Mouse (Mus musculus): ENCODE data around the gene Spock1. TPM values are rescaled to one million over a fixed set of nuclear protein-coding genes. Genes with fewer than 3 reads are reported as not detected.

Spock1 gene
- total and polyA plus RNA-seq, 3 experiments, result not detected

DNA sequence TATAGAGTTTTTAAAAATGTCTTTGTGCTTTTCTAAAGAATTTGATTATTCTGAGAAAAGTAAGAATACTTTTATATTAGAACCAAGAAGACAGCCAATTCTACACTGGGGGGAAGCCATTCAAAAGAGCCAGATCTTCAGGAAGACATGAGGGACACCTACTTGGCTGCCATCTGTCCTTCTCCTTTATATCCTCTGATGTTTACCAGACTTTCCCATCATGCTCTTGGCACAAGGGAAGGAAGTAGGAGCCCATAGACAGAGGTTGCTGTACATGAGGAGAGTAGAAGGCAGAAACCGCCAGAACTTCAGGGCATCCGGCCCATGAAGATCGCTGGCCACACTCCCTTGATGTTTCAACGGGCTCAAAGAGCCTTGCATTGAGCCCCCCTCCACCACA lies 173.6 kb downstream of the Spock1 start:
- Histone ChIP-seq H3K36me3 (replicated peaks in 1 of 2; ENCODE audit: control insufficient read depth in 1 of 2, insufficient read depth in 1 of 2, low read length in 1 of 2) (no peaks in the 10 kb centered on the region), H3K27me3 (replicated peaks) (no peaks in the 10 kb centered on the region), H3K9me3 (replicated peaks; ENCODE audit: low read length) (peaks cover 91% of the 10 kb centered on the region), H3K4me3 (replicated peaks in 1 of 3; ENCODE audit: low read depth in 2 of 3, low read length in 2 of 3, poor library complexity in 1 of 3) (no peak overlapping the region), H3K9ac (ENCODE audit: insufficient read depth, low read depth) (no peak overlapping the region), H3K79me2 (replicated peaks; ENCODE audit: control insufficient read depth, extremely low read depth, insufficient read depth, poor library complexity, severe bottlenecking) (no peaks in the 10 kb centered on the region), H3K27ac (ENCODE audit: insufficient read depth, low read depth) (no peak overlapping the region), H3K4me2 (ENCODE audit: insufficient read depth, low read depth, poor library complexity, severe bottlenecking) (no peak overlapping the region), H3K4me1 (ENCODE audit: control insufficient read depth in 1 of 2, insufficient read depth in 2 of 2) (no peaks in the 10 kb centered on the region)
- dilution Hi-C loops (cut with MboI; ENCODE audit: extremely low pct_ligation_motif_present, extremely low pct_unique_long_range_greater_than_20kb, low sequenced_read_pairs) (no loop called here), in situ Hi-C loops (cut with MboI; ENCODE audit: low pct_ligation_motif_present, low pct_unique_long_range_greater_than_20kb, low sequenced_read_pairs) (no loop called here)
- no peak for DNase-seq (ENCODE audit: extremely low read depth)
- TF ChIP-seq KAT2A (IDR thresholded peaks at IDR 0.05; ENCODE audit: insufficient replicate concordance, low read length), result no peak
- TF ChIP-seq MAX (IDR thresholded peaks at IDR 0.05; ENCODE audit: low read length), result no peak
- no peak for TF ChIP-seq GABPA (IDR thresholded peaks at IDR 0.05; ENCODE audit: insufficient replicate concordance, low read depth, low read length)
- TF ChIP-seq ELF1 (IDR thresholded peaks at IDR 0.05; ENCODE audit: low read depth, low read length), result no peak
- TF ChIP-seq JUN (IDR thresholded peaks at IDR 0.05; ENCODE audit: insufficient read depth, low read depth, low read length), result no peak
- no peak for TF ChIP-seq RCOR1 (conservative IDR thresholded peaks at IDR 0.05; ENCODE audit: low read depth, low read length)
- TF ChIP-seq IRF4 (IDR thresholded peaks at IDR 0.05; ENCODE audit: low read depth, low read length), result no peak
- no peak for TF ChIP-seq MXI1 (IDR thresholded peaks at IDR 0.05; ENCODE audit: low read depth, low read length)
- no peak for TF ChIP-seq NRF1 (IDR thresholded peaks at IDR 0.05; ENCODE audit: low read depth, low read length)
- no peak for TF ChIP-seq CHD2 (IDR thresholded peaks at IDR 0.05; ENCODE audit: low read length)
- TF ChIP-seq PAX5 (IDR thresholded peaks at IDR 0.05; ENCODE audit: low read length), result no peak
- no peak for TF ChIP-seq SIN3A (IDR thresholded peaks at IDR 0.05; ENCODE audit: low read length)
- no peak for TF ChIP-seq MAFK (IDR thresholded peaks at IDR 0.05; ENCODE audit: insufficient replicate concordance, low read length)
- TF ChIP-seq NELFE (IDR thresholded peaks at IDR 0.05; ENCODE audit: low read depth, low read length), result no peak
- TF ChIP-seq EP300 (IDR thresholded peaks at IDR 0.05; ENCODE audit: low read length), result no peak
- no peak for TF ChIP-seq POLR2A (IDR thresholded peaks at IDR 0.05; ENCODE audit: low read depth, low read length)
- TF ChIP-seq SMC3 (IDR thresholded peaks at IDR 0.05; ENCODE audit: low read depth, low read length), result no peak
- no peak for TF ChIP-seq E2F4 (IDR thresholded peaks at IDR 0.05; ENCODE audit: insufficient replicate concordance, low read depth, low read length)

DNA sequence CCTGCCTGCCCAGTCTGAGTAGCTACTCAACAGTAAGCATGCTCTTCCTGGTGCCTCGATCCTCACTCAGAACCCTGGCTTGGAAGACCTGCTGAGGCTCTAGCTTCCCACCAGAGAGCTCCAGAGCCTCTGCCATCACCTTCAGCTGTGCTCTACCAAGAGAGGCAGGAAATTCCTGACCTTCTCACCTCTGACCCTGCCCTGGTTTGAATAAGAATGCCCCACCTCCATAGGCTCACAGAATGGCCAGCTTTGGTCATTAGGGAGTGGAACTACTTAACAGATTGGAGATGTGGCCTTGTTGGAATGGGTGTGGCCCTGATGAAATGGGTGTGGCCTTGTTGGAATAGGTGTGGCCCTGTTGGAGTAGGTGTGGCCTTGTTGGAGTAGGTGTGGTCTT lies 174.6 kb downstream of the Spock1 start:
- Histone ChIP-seq H3K79me2 (replicated peaks; ENCODE audit: control insufficient read depth, extremely low read depth, insufficient read depth, poor library complexity, severe bottlenecking) (no peaks in the 10 kb centered on the region), H3K9me3 (replicated peaks; ENCODE audit: low read length) (peaks cover 91% of the 10 kb centered on the region), H3K4me2 (ENCODE audit: insufficient read depth, low read depth, poor library complexity, severe bottlenecking) (no peak overlapping the region), H3K36me3 (replicated peaks in 1 of 2; ENCODE audit: control insufficient read depth in 1 of 2, insufficient read depth in 1 of 2, low read length in 1 of 2) (no peaks in the 10 kb centered on the region), H3K27ac (ENCODE audit: insufficient read depth, low read depth) (no peak overlapping the region), H3K27me3 (replicated peaks) (no peaks in the 10 kb centered on the region), H3K9ac (ENCODE audit: insufficient read depth, low read depth) (no peak overlapping the region), H3K4me3 (replicated peaks in 1 of 3; ENCODE audit: low read depth in 2 of 3, low read length in 2 of 3, poor library complexity in 1 of 3) (no peak overlapping the region), H3K4me1 (ENCODE audit: control insufficient read depth in 1 of 2, insufficient read depth in 2 of 2) (no peaks in the 10 kb centered on the region)
- in situ Hi-C loops (cut with MboI; ENCODE audit: low pct_ligation_motif_present, low pct_unique_long_range_greater_than_20kb, low sequenced_read_pairs) (no loop called here), dilution Hi-C loops (cut with MboI; ENCODE audit: extremely low pct_ligation_motif_present, extremely low pct_unique_long_range_greater_than_20kb, low sequenced_read_pairs) (no loop called here)
- TF ChIP-seq MEF2A (IDR thresholded peaks at IDR 0.05; ENCODE audit: borderline replicate concordance, low read depth, low read length), result no peak
- TF ChIP-seq JUND (conservative IDR thresholded peaks at IDR 0.05; ENCODE audit: low read depth, low read length), result no peak
- TF ChIP-seq EP300 (IDR thresholded peaks at IDR 0.05; ENCODE audit: low read length), result no peak
- no peak for TF ChIP-seq TCF12 (IDR thresholded peaks at IDR 0.05; ENCODE audit: low read depth, low read length)
- no peak for TF ChIP-seq HCFC1 (IDR thresholded peaks at IDR 0.05; ENCODE audit: low read depth, low read length)
- no peak for TF ChIP-seq ZMIZ1 (IDR thresholded peaks at IDR 0.05; ENCODE audit: low read depth, low read length)
- no peak for TF ChIP-seq POLR2AphosphoS2 (IDR thresholded peaks at IDR 0.05; ENCODE audit: low read depth, low read length)
- no peak for TF ChIP-seq CTCF (conservative IDR thresholded peaks at IDR 0.05 in 1 of 2, IDR thresholded peaks at IDR 0.05 in 1 of 2; ENCODE audit: low read depth in 2 of 2, low read length in 2 of 2)
- TF ChIP-seq TBP (conservative IDR thresholded peaks at IDR 0.05; ENCODE audit: low read depth, low read length), result no peak
- TF ChIP-seq PAX5 (IDR thresholded peaks at IDR 0.05; ENCODE audit: low read length), result no peak
- TF ChIP-seq GABPA (IDR thresholded peaks at IDR 0.05; ENCODE audit: insufficient replicate concordance, low read depth, low read length), result no peak
- TF ChIP-seq ZC3H11A (IDR thresholded peaks at IDR 0.05; ENCODE audit: low read depth, low read length), result no peak
- no peak for TF ChIP-seq NRF1 (IDR thresholded peaks at IDR 0.05; ENCODE audit: low read depth, low read length)
- TF ChIP-seq BHLHE40 (IDR thresholded peaks at IDR 0.05; ENCODE audit: low read depth, low read length), result no peak
- TF ChIP-seq RCOR1 (conservative IDR thresholded peaks at IDR 0.05; ENCODE audit: low read depth, low read length), result no peak
- TF ChIP-seq ZKSCAN1 (IDR thresholded peaks at IDR 0.05; ENCODE audit: borderline replicate concordance, low read depth, low read length), result no peak
- no peak for TF ChIP-seq NELFE (IDR thresholded peaks at IDR 0.05; ENCODE audit: low read depth, low read length)
- TF ChIP-seq USF1 (IDR thresholded peaks at IDR 0.05; ENCODE audit: low read depth, low read length), result no peak
- TF ChIP-seq POLR2A (IDR thresholded peaks at IDR 0.05; ENCODE audit: low read depth, low read length), result no peak
- DNase-seq (ENCODE audit: extremely low read depth), result no peak
